Mouse (Mus musculus): ENCODE measurements around the gene Elf1. TPM values are rescaled to one million over a fixed set of nuclear protein-coding genes. Genes with fewer than 3 reads are reported as not detected.

The Elf1 gene
- total and polyA plus RNA-seq, 2 experiments from 2014 or later, result 2.1 to 7.2 TPM

- Histone ChIP-seq H3K27ac (ENCODE audit: low read depth, low read length) (no peak overlapping the region), H3K9ac (replicated peaks; ENCODE audit: low read length, poor library complexity, severe bottlenecking) (no peak overlapping the region), H3K27me3 (ENCODE audit: insufficient read depth, low read length) (no peaks in the 10 kb centered on the region), H3K4me3 (ENCODE audit: low read depth, low read length) (no peak overlapping the region), H3K4me1 (ENCODE audit: insufficient read depth, low read length) (no peaks in the 10 kb centered on the region), H3K9me3 (ENCODE audit: low read length) (no peaks in the 10 kb centered on the region), H3K36me3 (ENCODE audit: insufficient read depth, low read length) (no peaks in the 10 kb centered on the region), H3K4me2 (ENCODE audit: low read depth, low read length, poor library complexity, severe bottlenecking) (no peak overlapping the region)
- no peak for ATAC-seq (ENCODE audit: low FRiP score)
- WGBS, result 82% methylated on average over 1 of the region's 1 CpGs
- DNase-seq (ENCODE audit: low spot score), result no peak
- TF ChIP-seq CTCF (IDR thresholded peaks at IDR 0.05), result no peak
These were observed 30.5 kb downstream of the Elf1 start for GRCm38 (mm10) chr14:79511521-79511920.

DNA sequence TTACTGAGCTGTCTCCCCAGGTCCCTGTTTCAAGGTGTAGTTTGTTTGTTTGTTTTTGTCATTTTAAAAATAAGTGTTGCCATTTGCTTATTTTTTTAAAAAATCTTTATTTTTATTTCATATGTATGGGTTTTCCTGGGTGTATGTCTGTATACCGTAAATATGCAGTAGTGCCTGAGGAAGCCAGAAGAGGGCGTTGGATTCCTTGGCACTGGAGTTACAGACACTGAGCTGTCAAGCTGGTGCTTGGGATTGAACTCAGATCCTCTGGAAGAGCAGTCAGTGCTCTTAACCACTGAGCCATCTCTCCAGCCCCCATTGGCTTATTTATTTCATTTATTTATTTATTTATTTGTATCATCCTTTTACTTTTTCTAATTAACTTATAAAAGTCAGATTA, 33.0 kb downstream of the Elf1 start:
- H3K4me3 ChIP-seq (ENCODE audit: low read depth, low read length), result no peak overlapping the region
- H3K9ac ChIP-seq (replicated peaks; ENCODE audit: low read length, poor library complexity, severe bottlenecking), result no peak overlapping the region
- ATAC-seq (ENCODE audit: low FRiP score) (no peak), DNase-seq (ENCODE audit: low spot score) (no peak)
- no peaks in the 10 kb centered on the region for H3K36me3 ChIP-seq (ENCODE audit: insufficient read depth, low read length)
- no peak for TF ChIP-seq CTCF (IDR thresholded peaks at IDR 0.05)
- 85% methylated on average over 2 of the region's 2 CpGs for WGBS
- no peaks in the 10 kb centered on the region for H3K27me3 ChIP-seq (ENCODE audit: insufficient read depth, low read length)
- no peak overlapping the region for H3K27ac ChIP-seq (ENCODE audit: low read depth, low read length)
- H3K4me1 ChIP-seq (ENCODE audit: insufficient read depth, low read length), result no peaks in the 10 kb centered on the region
- no peak overlapping the region for H3K4me2 ChIP-seq (ENCODE audit: low read depth, low read length, poor library complexity, severe bottlenecking)
- no peaks in the 10 kb centered on the region for H3K9me3 ChIP-seq (ENCODE audit: low read length)

GRCm38 (mm10) chr14:79515100-79515499, 34.1 kb downstream of the Elf1 start:
- no peak overlapping the region for H3K4me2 ChIP-seq (ENCODE audit: low read depth, low read length, poor library complexity, severe bottlenecking)
- no peak for TF ChIP-seq CTCF (IDR thresholded peaks at IDR 0.05)
- no peaks in the 10 kb centered on the region for H3K4me1 ChIP-seq (ENCODE audit: insufficient read depth, low read length)
- no peaks in the 10 kb centered on the region for H3K36me3 ChIP-seq (ENCODE audit: insufficient read depth, low read length)
- H3K27me3 ChIP-seq (ENCODE audit: insufficient read depth, low read length), result no peaks in the 10 kb centered on the region
- no peak overlapping the region for H3K27ac ChIP-seq (ENCODE audit: low read depth, low read length)
- DNase-seq (ENCODE audit: low spot score), result no peak
- H3K9ac ChIP-seq (replicated peaks; ENCODE audit: low read length, poor library complexity, severe bottlenecking), result no peak overlapping the region
- H3K9me3 ChIP-seq (ENCODE audit: low read length), result no peaks in the 10 kb centered on the region
- H3K4me3 ChIP-seq (ENCODE audit: low read depth, low read length), result no peak overlapping the region
- ATAC-seq (ENCODE audit: low FRiP score), result no peak
- WGBS, result 85% methylated on average over 8 of the region's 8 CpGs

- no peak for ATAC-seq (ENCODE audit: low FRiP score)
These were observed 34.7 kb downstream of the Elf1 start for GRCm38 (mm10) chr14:79515511-79516242.

DNA sequence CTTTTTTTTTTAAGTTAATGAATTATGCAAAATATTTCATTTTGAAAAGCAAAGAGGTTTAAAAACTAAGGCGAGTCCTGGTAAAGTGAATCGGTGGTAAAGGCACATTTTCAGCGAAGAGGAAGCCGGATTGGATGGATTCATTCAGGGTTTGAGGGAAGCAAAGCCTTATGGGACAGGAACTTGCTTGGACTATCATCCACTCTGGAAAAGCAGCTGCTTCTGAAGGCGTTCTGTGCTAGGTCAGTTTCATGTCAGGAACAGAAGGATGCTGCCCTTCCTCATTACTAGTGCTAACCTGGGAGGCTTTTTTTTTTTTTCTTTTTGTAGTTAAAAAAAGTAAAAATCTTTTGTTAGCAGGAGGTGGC, 35.2 kb downstream of the Elf1 start:
- Histone ChIP-seq H3K4me2 (ENCODE audit: low read depth, low read length, poor library complexity, severe bottlenecking) (no peak overlapping the region), H3K9me3 (ENCODE audit: low read length) (no peaks in the 10 kb centered on the region), H3K27ac (ENCODE audit: low read depth, low read length) (no peak overlapping the region), H3K4me3 (ENCODE audit: low read depth, low read length) (no peak overlapping the region), H3K36me3 (ENCODE audit: insufficient read depth, low read length) (no peaks in the 10 kb centered on the region), H3K4me1 (ENCODE audit: insufficient read depth, low read length) (no peaks in the 10 kb centered on the region), H3K9ac (replicated peaks; ENCODE audit: low read length, poor library complexity, severe bottlenecking) (no peak overlapping the region), H3K27me3 (ENCODE audit: insufficient read depth, low read length) (no peaks in the 10 kb centered on the region)
- no peak for DNase-seq (ENCODE audit: low spot score)
- 68% methylated on average over 5 of the region's 5 CpGs for WGBS
- no peak for TF ChIP-seq CTCF (IDR thresholded peaks at IDR 0.05)
- no peak for ATAC-seq (ENCODE audit: low FRiP score)

More at GRCm38 (mm10) chr14:79515511-79516242, 34.7 kb downstream of the Elf1 start:
- TF ChIP-seq CTCF (IDR thresholded peaks at IDR 0.05), result no peak
- no peaks in the 10 kb centered on the region for H3K4me1 ChIP-seq (ENCODE audit: insufficient read depth, low read length)
- no peak overlapping the region for H3K4me3 ChIP-seq (ENCODE audit: low read depth, low read length)
- H3K36me3 ChIP-seq (ENCODE audit: insufficient read depth, low read length), result no peaks in the 10 kb centered on the region
- H3K27ac ChIP-seq (ENCODE audit: low read depth, low read length), result no peak overlapping the region
- no peak overlapping the region for H3K4me2 ChIP-seq (ENCODE audit: low read depth, low read length, poor library complexity, severe bottlenecking)
- H3K9ac ChIP-seq (replicated peaks; ENCODE audit: low read length, poor library complexity, severe bottlenecking), result no peak overlapping the region
- DNase-seq (ENCODE audit: low spot score), result no peak
- no peaks in the 10 kb centered on the region for H3K27me3 ChIP-seq (ENCODE audit: insufficient read depth, low read length)
- 76% methylated on average over 8 of the region's 8 CpGs for WGBS
- H3K9me3 ChIP-seq (ENCODE audit: low read length), result no peaks in the 10 kb centered on the region

DNA sequence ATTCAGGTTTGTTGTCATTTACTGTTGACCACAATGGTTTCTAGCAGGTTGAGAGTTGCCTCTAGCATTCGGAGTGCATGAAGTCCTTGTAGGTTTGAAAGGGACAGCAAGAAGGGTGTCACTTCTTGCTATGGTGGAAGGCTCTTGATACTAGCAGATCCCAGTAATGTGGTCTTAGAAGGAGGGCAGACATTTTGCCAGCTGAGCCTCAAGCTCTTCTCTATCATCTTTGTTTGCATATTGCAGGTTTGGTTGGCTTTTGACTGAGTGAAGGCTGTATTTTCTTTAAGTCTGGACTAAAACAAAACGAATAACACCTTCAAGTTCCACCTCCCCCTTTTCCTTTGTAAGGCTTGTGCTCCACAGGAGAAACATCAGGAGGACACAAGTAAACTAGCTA, 35.8 kb downstream of the Elf1 start:
- TF ChIP-seq CTCF (IDR thresholded peaks at IDR 0.05), result no peak

More for the DNA sequence above, 35.8 kb downstream of the Elf1 start:
- Histone ChIP-seq H3K9ac (replicated peaks; ENCODE audit: low read length, poor library complexity, severe bottlenecking) (no peak overlapping the region), H3K27me3 (ENCODE audit: insufficient read depth, low read length) (no peaks in the 10 kb centered on the region), H3K4me2 (ENCODE audit: low read depth, low read length, poor library complexity, severe bottlenecking) (no peak overlapping the region), H3K36me3 (ENCODE audit: insufficient read depth, low read length) (no peaks in the 10 kb centered on the region), H3K4me1 (ENCODE audit: insufficient read depth, low read length) (no peaks in the 10 kb centered on the region), H3K27ac (ENCODE audit: low read depth, low read length) (no peak overlapping the region), H3K4me3 (ENCODE audit: low read depth, low read length) (no peak overlapping the region; the same call in 1 of the 2 replicates), H3K9me3 (ENCODE audit: low read length) (no peaks in the 10 kb centered on the region)
- DNase-seq (ENCODE audit: low spot score) (no peak), ATAC-seq (ENCODE audit: low FRiP score) (no peak)
- WGBS, result 77% methylated on average over 2 of the region's 2 CpGs
